Comparison of ENCODE assay signal across 24 mouse cellular contexts in the genomic region with DNA sequence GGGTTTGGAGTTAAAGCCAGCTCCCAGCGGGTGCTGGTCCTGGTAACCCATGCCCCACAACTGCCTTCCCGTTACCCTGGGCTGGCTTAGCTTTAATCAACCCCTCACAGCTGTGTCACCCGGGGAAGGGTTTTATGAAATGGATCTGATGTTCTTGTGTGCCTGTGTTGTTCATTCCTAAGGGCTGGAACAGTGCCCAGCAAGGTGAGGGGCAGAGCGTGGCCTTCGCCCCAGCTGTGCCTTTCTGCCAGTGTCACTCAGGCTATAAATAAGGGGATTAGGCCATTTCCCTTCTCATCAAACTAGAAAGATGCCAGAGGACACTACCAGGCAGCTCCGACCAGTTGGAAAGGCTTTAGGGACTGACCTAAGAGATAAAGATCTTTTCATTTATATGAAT. TPM values are rescaled to one million over a fixed set of nuclear protein-coding genes. Genes with fewer than 3 reads are reported as not detected.
DNase-seq lines count a peak whose midpoint lies in the region; ATAC-seq lines count a peak whose summit lies in the region.
"Had no signal": no experiment of that assay in that cellular context is flagged by ENCODE, and none has a peak within 500 bp of the region (broad histone marks: within the 10 kb centered on the region; RNA-seq: fewer than 3 reads in every experiment).

No protein-coding gene starts in this region.

- no peaks in the 10 kb centered on the region for H3K9me3 ChIP-seq in embryonic facial prominence, embryonic 14.5 days (ENCODE audit: control insufficient read depth, low read length)
- H3K9me3 ChIP-seq in embryonic facial prominence, embryonic 10.5 days = no peaks in the 10 kb centered on the region
- H3K9me3 ChIP-seq: embryonic facial prominence, embryonic 13.5 days; forebrain, embryonic 12.5 days; G1E had no signal

- H3K4me3 ChIP-seq in embryonic facial prominence, embryonic 14.5 days (ENCODE audit: low read depth, low read length) = no peak overlapping the region
- no peak overlapping the region for H3K4me3 ChIP-seq in embryonic facial prominence, embryonic 10.5 days
- H3K4me3 ChIP-seq: embryonic facial prominence, embryonic 13.5 days; forebrain, embryonic 12.5 days had no signal

- no peak overlapping the region for H3K4me2 ChIP-seq in embryonic facial prominence, embryonic 14.5 days (ENCODE audit: low read depth, low read length)
- H3K4me2 ChIP-seq: embryonic facial prominence, embryonic 13.5 days; forebrain, embryonic 12.5 days had no signal

- no peak for ATAC-seq in embryonic facial prominence, embryonic 14.5 days (ENCODE audit: low read depth)
- no peak for ATAC-seq in cerebellum, adult (ENCODE audit: insufficient number of reproducible peaks, low FRiP score, low TSS enrichment)
- ATAC-seq: activated CD4-positive, CD25-positive, alpha-beta regulatory T cell, adult 4 months; CD4-positive, CD25-positive, alpha-beta regulatory T cell, adult 4 months; forebrain, embryonic 14.5 days; forebrain, embryonic 16.5 days; Patski had no signal

- H3K27ac ChIP-seq in embryonic facial prominence, embryonic 14.5 days (replicated peaks; ENCODE audit: low read depth, low read length) = no peak overlapping the region
- no peak overlapping the region for H3K27ac ChIP-seq in embryonic facial prominence, embryonic 10.5 days (replicated peaks)
- H3K27ac ChIP-seq: embryonic facial prominence, embryonic 13.5 days; forebrain, embryonic 12.5 days had no signal

- 72% methylated on average over 6 of the region's 6 CpGs for WGBS in embryonic facial prominence, embryonic 14.5 days
- 77% methylated on average over 6 of the region's 6 CpGs for WGBS in embryonic facial prominence, embryonic 10.5 days

- peak; percentile 52 for DNase-seq in embryonic facial prominence, embryonic 14.5 days (ENCODE audit: low spot score)
- no peak for DNase-seq in embryonic facial prominence, embryonic 10.5 days (ENCODE audit: low spot score)
- DNase-seq in retina, postnatal 1 day = peak; percentile 21
- no peak for DNase-seq in retina, embryonic 14.5 days (ENCODE audit: low spot score)
- peak; percentile 27 for DNase-seq in skeletal muscle tissue, adult 2 months (ENCODE audit: low read depth, low spot score)
- DNase-seq: adrenal gland, adult 2 months; adrenal gland, postnatal 10 days; adrenal gland, postnatal 25 days; B cell, adult 2 months; cerebellum, adult 11-12 months; cerebellum, adult 2 months; cerebellum, adult 9-10 months; cerebellum, postnatal 10 days; cerebellum, postnatal 25 days had no signal

- no peaks in the 10 kb centered on the region for H3K36me3 ChIP-seq in embryonic facial prominence, embryonic 14.5 days (ENCODE audit: control insufficient read depth, insufficient read depth, low read length)
- no peaks in the 10 kb centered on the region; the same call in 1 of the 2 replicates for H3K36me3 ChIP-seq in embryonic facial prominence, embryonic 10.5 days (replicated peaks)
- H3K36me3 ChIP-seq: forebrain, embryonic 12.5 days had no signal

- no peaks in the 10 kb centered on the region for H3K4me1 ChIP-seq in embryonic facial prominence, embryonic 14.5 days (ENCODE audit: control insufficient read depth, insufficient read depth, low read length)
- H3K4me1 ChIP-seq in embryonic facial prominence, embryonic 10.5 days = peaks cover 8% of the 10 kb centered on the region
- H3K4me1 ChIP-seq: embryonic facial prominence, embryonic 13.5 days; forebrain, embryonic 12.5 days had no signal

- H3K9ac ChIP-seq in embryonic facial prominence, embryonic 14.5 days (ENCODE audit: low read depth, low read length) = no peak overlapping the region
- H3K9ac ChIP-seq: embryonic facial prominence, embryonic 13.5 days; forebrain, embryonic 12.5 days had no signal

- H3K27me3 ChIP-seq in embryonic facial prominence, embryonic 14.5 days (replicated peaks; ENCODE audit: control insufficient read depth, insufficient read depth, low read length) = no peaks in the 10 kb centered on the region
- H3K27me3 ChIP-seq in embryonic facial prominence, embryonic 10.5 days (replicated peaks; ENCODE audit: low read depth, poor library complexity, severe bottlenecking) = no peaks in the 10 kb centered on the region
- H3K27me3 ChIP-seq: CH12.LX; embryonic facial prominence, embryonic 13.5 days; forebrain, embryonic 12.5 days; Patski had no signal

RNA-seq across cellular contexts. Expression of a gene that starts 29.0 kb away (rescaled TPM):
- 59.4 and 61.8 TPM in 2 replicates for polyA plus RNA-seq in embryonic facial prominence, embryonic 14.5 days (2014; fragmentation: Nextera tagmentation; extraction: Ambion mirVana)
- 10.7 and 14.4 TPM in 2 replicates for polyA plus RNA-seq in embryonic facial prominence, embryonic 10.5 days (2016; fragmentation: Nextera tagmentation; extraction: Ambion mirVana)

RNA-seq across cellular contexts. Expression of a gene that starts 32.5 kb away (rescaled TPM):
- 79.2 and 80.3 TPM in 2 replicates for polyA plus RNA-seq in embryonic facial prominence, embryonic 14.5 days (2014; fragmentation: Nextera tagmentation; extraction: Ambion mirVana)
- 62.4 and 64.8 TPM in 2 replicates for polyA plus RNA-seq in embryonic facial prominence, embryonic 10.5 days (2016; fragmentation: Nextera tagmentation; extraction: Ambion mirVana)

Comparison
In these comparisons a context has a peak if more than half of its experiments do, and no peak if none do; other contexts are left out.
1. DNase-seq: peak in embryonic facial prominence, embryonic 14.5 days (single experiment), retina, postnatal 1 day (single experiment) and skeletal muscle tissue, adult 2 months (single experiment); none in embryonic facial prominence, embryonic 10.5 days (single experiment) and retina, embryonic 14.5 days (single experiment).